Mouse (Mus musculus): ENCODE data around the gene Adam3. TPM values are rescaled to one million over a fixed set of nuclear protein-coding genes. Genes with fewer than 3 reads are reported as not detected.

Gene Adam3
- 0.15 and 0.67 TPM in 2 replicates for polyA plus RNA-seq (2014; fragmentation: Nextera tagmentation; extraction: Ambion mirVana)

DNA sequence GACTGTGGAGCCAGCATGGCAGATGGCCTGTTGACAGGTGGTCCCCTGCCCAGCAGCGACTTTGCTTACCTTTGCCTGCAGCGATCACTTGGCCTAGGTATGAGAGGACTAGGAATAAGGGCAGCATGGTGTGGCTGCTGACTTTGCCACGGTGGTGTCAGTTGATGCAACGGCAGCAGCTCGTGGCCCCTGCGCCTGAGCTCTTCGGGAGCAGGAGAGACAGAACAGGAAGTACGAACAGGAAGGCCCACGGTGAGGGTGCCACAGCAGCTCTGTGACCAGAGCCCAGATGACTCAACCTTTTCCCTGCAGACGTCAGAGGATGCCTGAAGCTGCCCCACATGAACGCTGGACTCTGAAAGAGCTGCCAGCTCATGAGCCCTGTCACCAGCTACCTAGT, at the start of gene Adam3:
Gene Adam3 (minus strand): TSS at position 223 of the 400 bp plus-strand sequence.
- 0 out of 2 replicates have a peak, but pooled peaks have one; percentile 9 for ATAC-seq (ENCODE audit: insufficient read depth)
- 33% methylated on average over 11 of the region's 11 CpGs for WGBS
- Histone ChIP-seq H3K9ac (no peak within 1 kb of the TSS), H3K4me3 (ENCODE audit: low read depth, low read length) (no peak within 1 kb of the TSS), H3K4me1 (ENCODE audit: insufficient read depth) (no peaks in the 10 kb centered on the region; the same call in 1 of the 2 replicates), H3K27ac (ENCODE audit: low read depth) (no peak within 1 kb of the TSS), H3K9me3 (ENCODE audit: low read depth, low read length) (no peaks in the 10 kb centered on the region), H3K36me3 (ENCODE audit: insufficient read depth) (no peaks in the 10 kb centered on the region), H3K27me3 (ENCODE audit: insufficient read depth, low read length) (no peaks in the 10 kb centered on the region), H3K4me2 (peak within 1 kb of the TSS; percentile 20; the same call in 1 of the 2 replicates)
- peak; percentile 36 for DNase-seq
- no peak for TF ChIP-seq CTCF (IDR thresholded peaks at IDR 0.05; ENCODE audit: low read depth)

DNA sequence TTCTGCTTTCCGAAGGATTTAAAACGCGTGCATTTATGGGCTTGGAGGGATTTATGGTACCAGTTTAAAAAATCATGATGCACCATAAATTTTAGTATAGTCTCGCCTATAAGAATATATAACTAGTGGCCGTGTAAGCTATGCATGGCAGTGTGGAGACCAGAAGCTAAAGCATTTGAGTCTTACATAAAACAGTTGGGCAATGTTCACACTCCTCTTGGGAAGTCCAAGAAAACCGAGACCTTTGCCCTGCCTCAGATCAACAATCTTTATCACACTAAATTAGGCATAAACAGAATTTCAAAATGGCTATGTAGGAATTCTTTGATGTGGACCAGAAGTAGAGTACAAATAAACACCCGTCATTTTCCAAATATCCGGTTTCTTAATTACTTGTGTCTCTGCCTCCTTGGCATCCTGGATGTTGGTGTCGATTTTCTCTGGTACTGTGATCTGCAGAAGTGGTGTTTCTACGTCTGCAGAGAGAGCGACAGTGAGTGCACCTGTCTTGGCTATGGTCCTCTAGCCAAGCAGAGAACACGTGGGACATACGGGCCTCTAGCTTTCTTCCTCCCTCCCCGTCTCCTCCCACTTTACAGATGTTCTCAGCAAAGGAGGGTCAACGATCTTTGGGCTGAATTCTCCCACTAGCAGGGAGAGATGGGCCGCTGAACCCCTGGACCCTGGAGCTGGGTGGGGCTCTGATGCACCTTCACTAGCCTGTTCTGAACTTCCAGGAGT, 596 bp downstream of the Adam3 start:
- Histone ChIP-seq H3K27me3 (ENCODE audit: insufficient read depth, low read length) (no peaks in the 10 kb centered on the region), H3K4me1 (ENCODE audit: insufficient read depth) (no peaks in the 10 kb centered on the region; the same call in 1 of the 2 replicates), H3K4me3 (ENCODE audit: low read depth, low read length) (no peak overlapping the region), H3K27ac (ENCODE audit: low read depth) (no peak overlapping the region), H3K4me2 (peak overlapping the region; percentile 20; the same call in 1 of the 2 replicates), H3K9me3 (ENCODE audit: low read depth, low read length) (no peaks in the 10 kb centered on the region), H3K9ac (no peak overlapping the region), H3K36me3 (ENCODE audit: insufficient read depth) (no peaks in the 10 kb centered on the region)
- no peak for TF ChIP-seq CTCF (IDR thresholded peaks at IDR 0.05; ENCODE audit: low read depth)
- peak; percentile 81 for DNase-seq
- peak; percentile 71; the same call in 1 of the 2 replicates for ATAC-seq (ENCODE audit: insufficient read depth)
- 27% methylated on average over 16 of the region's 16 CpGs for WGBS

Other genes with a start within 250 kb of the Adam3 start
- gene Adam5, start 98.5 kb upstream of the Adam3 start, polyA plus RNA-seq (2014; fragmentation: Nextera tagmentation; extraction: Ambion mirVana), result 0.71 and 0.72 TPM in 2 replicates

Data from lung, embryonic 14.5 days (tissue).